Mouse (Mus musculus): ENCODE measurements around the gene Ncf1.

- TF ChIP-seq CTCF (IDR thresholded peaks at IDR 0.05; ENCODE audit: extremely low read depth, insufficient read depth, low read length): no peak
- TF ChIP-seq POLR2A (IDR thresholded peaks at IDR 0.05; ENCODE audit: extremely low read depth, insufficient read depth, low read length): no peak
Measured at GRCm38 (mm10) chr5:134277109-134277508, 47.7 kb upstream of the Ncf1 start.
